9 mouse cellular contexts compared by ENCODE assay signal in genomic region chr15:80096946-80097881, GRCm38 (mm10). TPM values are rescaled to one million over a fixed set of nuclear protein-coding genes. Genes with fewer than 3 reads are reported as not detected.
DNase-seq lines count a peak whose midpoint lies in the region; ATAC-seq and TF ChIP-seq lines count a peak whose summit lies in the region.
"Had no signal": no experiment of that assay in that cellular context is flagged by ENCODE, and none has a peak within 500 bp of the region (broad histone marks: within the 10 kb centered on the region; RNA-seq: fewer than 3 reads in every experiment).

No protein-coding gene starts in this region.

- no peaks in the 10 kb centered on the region for H3K36me3 ChIP-seq in forebrain, embryonic 10.5 days (replicated peaks)
- H3K36me3 ChIP-seq in forebrain, embryonic 14.5 days (ENCODE audit: control insufficient read depth, insufficient read depth, low read length) = no peaks in the 10 kb centered on the region
- H3K36me3 ChIP-seq in E14TG2a.4 (ENCODE audit: insufficient read depth, low read length) = peaks cover 21% of the 10 kb centered on the region
- H3K36me3 ChIP-seq in embryonic facial prominence, embryonic 10.5 days (replicated peaks) = no peaks in the 10 kb centered on the region
- no peaks in the 10 kb centered on the region for H3K36me3 ChIP-seq in hindbrain, embryonic 14.5 days (replicated peaks; ENCODE audit: control insufficient read depth, insufficient read depth)

- WGBS in forebrain, embryonic 10.5 days = 25% methylated on average over 20 of the region's 20 CpGs
- WGBS in forebrain, embryonic 14.5 days = 26% methylated on average over 20 of the region's 20 CpGs
- WGBS in embryonic facial prominence, embryonic 10.5 days = 26% methylated on average over 20 of the region's 20 CpGs
- 23% methylated on average over 19 of the region's 20 CpGs for WGBS in hindbrain, embryonic 14.5 days

- no peak overlapping the region for H3K9ac ChIP-seq in forebrain, embryonic 14.5 days (ENCODE audit: low read length)
- 0 out of 2 replicates have a peak overlapping the region, but pooled peaks have one; percentile 6 for H3K9ac ChIP-seq in hindbrain, embryonic 14.5 days

- H3K4me1 ChIP-seq in forebrain, embryonic 10.5 days = peaks cover 43% of the 10 kb centered on the region
- peaks cover 9% of the 10 kb centered on the region for H3K4me1 ChIP-seq in forebrain, embryonic 14.5 days (ENCODE audit: control insufficient read depth, insufficient read depth, low read length)
- H3K4me1 ChIP-seq in E14TG2a.4 (replicated peaks; ENCODE audit: low read depth, low read length) = peaks cover 99% of the 10 kb centered on the region
- peaks cover 46% of the 10 kb centered on the region for H3K4me1 ChIP-seq in embryonic facial prominence, embryonic 10.5 days
- peaks cover 17% of the 10 kb centered on the region for H3K4me1 ChIP-seq in hindbrain, embryonic 14.5 days (replicated peaks; ENCODE audit: control insufficient read depth, insufficient read depth, low read length)

- no peak for TF ChIP-seq CTCF in E14TG2a.4 (conservative IDR thresholded peaks at IDR 0.05; ENCODE audit: low read length)

- peak overlapping the region; percentile 28; the same call in 1 of the 2 replicates for H3K4me3 ChIP-seq in forebrain, embryonic 10.5 days
- no peak overlapping the region for H3K4me3 ChIP-seq in forebrain, embryonic 14.5 days (ENCODE audit: low read depth, low read length)
- H3K4me3 ChIP-seq in E14TG2a.4 (replicated peaks; ENCODE audit: low read length) = peak overlapping the region; percentile 61
- peak overlapping the region; percentile 34 for H3K4me3 ChIP-seq in embryonic facial prominence, embryonic 10.5 days
- no peak overlapping the region for H3K4me3 ChIP-seq in hindbrain, embryonic 14.5 days (replicated peaks; ENCODE audit: low read length)

- H3K27ac ChIP-seq in forebrain, embryonic 10.5 days = peak overlapping the region; percentile 69
- no peak overlapping the region for H3K27ac ChIP-seq in forebrain, embryonic 14.5 days (ENCODE audit: low read depth, low read length)
- H3K27ac ChIP-seq in embryonic facial prominence, embryonic 10.5 days (replicated peaks) = peak overlapping the region; percentile 16; the same call in 1 of the 2 replicates
- H3K27ac ChIP-seq in hindbrain, embryonic 14.5 days = no peak overlapping the region

- peak; percentile 51 for DNase-seq in forebrain, embryonic 10.5 days (ENCODE audit: extremely low spot score, low spot score)
- no peak for DNase-seq in forebrain, embryonic 14.5 days (ENCODE audit: low spot score)
- DNase-seq in embryonic facial prominence, embryonic 10.5 days (ENCODE audit: low spot score) = peak; percentile 69
- DNase-seq in hindbrain, embryonic 14.5 days (ENCODE audit: low spot score) = peak; percentile 62
- DNase-seq in lung, postnatal 4 days = peak; percentile 47 to 50
- DNase-seq in spleen, postnatal 36 days (ENCODE audit: low spot score in 2 of 2) = peak; percentile 43 to 69
- DNase-seq in right cerebral cortex, adult 18-20 months = no peak

- H3K4me2 ChIP-seq in forebrain, embryonic 14.5 days (ENCODE audit: low read length) = no peak overlapping the region
- H3K4me2 ChIP-seq in hindbrain, embryonic 14.5 days (replicated peaks) = peak overlapping the region; percentile 14; the same call in 1 of the 2 replicates

- no peaks in the 10 kb centered on the region for H3K9me3 ChIP-seq in forebrain, embryonic 10.5 days
- H3K9me3 ChIP-seq in forebrain, embryonic 14.5 days (replicated peaks; ENCODE audit: control insufficient read depth, low read length) = no peaks in the 10 kb centered on the region
- H3K9me3 ChIP-seq in E14TG2a.4 (ENCODE audit: low read length) = no peaks in the 10 kb centered on the region
- no peaks in the 10 kb centered on the region for H3K9me3 ChIP-seq in embryonic facial prominence, embryonic 10.5 days
- H3K9me3 ChIP-seq in hindbrain, embryonic 14.5 days (ENCODE audit: control insufficient read depth, low read length) = no peaks in the 10 kb centered on the region

- no peak for ATAC-seq in forebrain, embryonic 14.5 days
- peak; percentile 29; the same call in 1 of the 2 replicates for ATAC-seq in hindbrain, embryonic 14.5 days (ENCODE audit: low FRiP score)
- ATAC-seq: Patski had no signal

- peaks cover 65% of the 10 kb centered on the region for H3K27me3 ChIP-seq in forebrain, embryonic 10.5 days (ENCODE audit: poor library complexity, severe bottlenecking)
- 0 out of 2 replicates have a peak, but pooled peaks cover 2% of the 10 kb centered on the region for H3K27me3 ChIP-seq in forebrain, embryonic 14.5 days (replicated peaks; ENCODE audit: control insufficient read depth, insufficient read depth, low read length)
- H3K27me3 ChIP-seq in E14TG2a.4 (ENCODE audit: insufficient read depth, low read length) = peaks cover 7% of the 10 kb centered on the region
- peaks cover 82% of the 10 kb centered on the region for H3K27me3 ChIP-seq in embryonic facial prominence, embryonic 10.5 days (replicated peaks; ENCODE audit: low read depth, poor library complexity, severe bottlenecking)
- H3K27me3 ChIP-seq in hindbrain, embryonic 14.5 days (ENCODE audit: control insufficient read depth, insufficient read depth, low read length) = no peaks in the 10 kb centered on the region
- H3K27me3 ChIP-seq: Patski had no signal

RNA-seq across cellular contexts. Expression of gene Rpl3, which starts 5.5 kb away (rescaled TPM):
- 1,023 and 1,061 TPM in 2 replicates for polyA plus RNA-seq in forebrain, embryonic 10.5 days (2016; fragmentation: Nextera tagmentation; extraction: Ambion mirVana)
- polyA plus RNA-seq in forebrain, embryonic 14.5 days (2014; fragmentation: Nextera tagmentation; extraction: Ambion mirVana) = 768 and 902 TPM in 2 replicates
- polyA plus RNA-seq in embryonic facial prominence, embryonic 10.5 days (2016; fragmentation: Nextera tagmentation; extraction: Ambion mirVana) = 1,034 and 1,049 TPM in 2 replicates
- 685 and 734 TPM in 2 replicates for polyA plus RNA-seq in hindbrain, embryonic 14.5 days (2014; fragmentation: Nextera tagmentation; extraction: Ambion mirVana)

RNA-seq across cellular contexts. Expression of gene Syngr1, which starts 6.1 kb away (rescaled TPM):
- polyA plus RNA-seq in forebrain, embryonic 10.5 days (2016; fragmentation: Nextera tagmentation; extraction: Ambion mirVana) = 10.5 and 11.2 TPM in 2 replicates
- 28.8 and 30.1 TPM in 2 replicates for polyA plus RNA-seq in forebrain, embryonic 14.5 days (2014; fragmentation: Nextera tagmentation; extraction: Ambion mirVana)
- 5.9 and 7.0 TPM in 2 replicates for polyA plus RNA-seq in embryonic facial prominence, embryonic 10.5 days (2016; fragmentation: Nextera tagmentation; extraction: Ambion mirVana)
- polyA plus RNA-seq in hindbrain, embryonic 14.5 days (2014; fragmentation: Nextera tagmentation; extraction: Ambion mirVana) = 37.0 and 38.7 TPM in 2 replicates

RNA-seq across cellular contexts. Expression of gene Tab1, which starts 35.7 kb away (rescaled TPM):
- 40.8 and 42.8 TPM in 2 replicates for polyA plus RNA-seq in forebrain, embryonic 10.5 days (2016; fragmentation: Nextera tagmentation; extraction: Ambion mirVana)
- polyA plus RNA-seq in forebrain, embryonic 14.5 days (2014; fragmentation: Nextera tagmentation; extraction: Ambion mirVana) = 33.1 and 36.6 TPM in 2 replicates
- polyA plus RNA-seq in embryonic facial prominence, embryonic 10.5 days (2016; fragmentation: Nextera tagmentation; extraction: Ambion mirVana) = 43.3 and 45.3 TPM in 2 replicates
- polyA plus RNA-seq in hindbrain, embryonic 14.5 days (2014; fragmentation: Nextera tagmentation; extraction: Ambion mirVana) = 32.2 and 36.1 TPM in 2 replicates

Comparison
In these comparisons a context has a peak if more than half of its experiments do, and no peak if none do; other contexts are left out.
1. DNase-seq: peak in forebrain, embryonic 10.5 days (single experiment), embryonic facial prominence, embryonic 10.5 days (single experiment), hindbrain, embryonic 14.5 days (single experiment), lung, postnatal 4 days (2 of 2) and spleen, postnatal 36 days (2 of 2); none in forebrain, embryonic 14.5 days (single experiment) and right cerebral cortex, adult 18-20 months (single experiment).
2. H3K27ac ChIP-seq: peak in forebrain, embryonic 10.5 days (single experiment) and embryonic facial prominence, embryonic 10.5 days (single experiment); none in forebrain, embryonic 14.5 days (single experiment) and hindbrain, embryonic 14.5 days (single experiment).
3. H3K4me3 ChIP-seq: peak in forebrain, embryonic 10.5 days (single experiment), E14TG2a.4 (single experiment) and embryonic facial prominence, embryonic 10.5 days (single experiment); none in forebrain, embryonic 14.5 days (single experiment) and hindbrain, embryonic 14.5 days (single experiment).